Mouse (Mus musculus): ENCODE results near the gene Olfr153. TPM values are rescaled to one million over a fixed set of nuclear protein-coding genes. Genes with fewer than 3 reads are reported as not detected.

The Olfr153 gene
- polyA plus RNA-seq, 1 experiment from 2014 or later: not detected

Other genes with a start within 250 kb of the Olfr153 start
- not detected in 2 replicates for gene Olfr1118, start 224.2 kb upstream of the Olfr153 start, polyA plus RNA-seq (2015; fragmentation: Nextera tagmentation; extraction: Ambion mirVana)
- not detected in 2 replicates for gene Olfr1120, start 177.0 kb upstream of the Olfr153 start, polyA plus RNA-seq (2015; fragmentation: Nextera tagmentation; extraction: Ambion mirVana)
- gene Olfr1121, start 161.9 kb upstream of the Olfr153 start, polyA plus RNA-seq (2015; fragmentation: Nextera tagmentation; extraction: Ambion mirVana): not detected in 2 replicates
- gene Olfr1122, start 145.9 kb upstream of the Olfr153 start, polyA plus RNA-seq (2015; fragmentation: Nextera tagmentation; extraction: Ambion mirVana): not detected in 2 replicates
- gene Olfr1123, start 115.2 kb upstream of the Olfr153 start, polyA plus RNA-seq (2015; fragmentation: Nextera tagmentation; extraction: Ambion mirVana): not detected in 2 replicates
- gene Olfr1124, start 101.5 kb upstream of the Olfr153 start, polyA plus RNA-seq (2015; fragmentation: Nextera tagmentation; extraction: Ambion mirVana): 0.06 TPM in 1 of 2 replicates, not detected in the other
- not detected in 2 replicates for gene Olfr1126, start 77.8 kb upstream of the Olfr153 start, polyA plus RNA-seq (2015; fragmentation: Nextera tagmentation; extraction: Ambion mirVana)
- gene Pramel7, start 34.7 kb upstream of the Olfr153 start, polyA plus RNA-seq (2015; fragmentation: Nextera tagmentation; extraction: Ambion mirVana): not detected in 2 replicates
- gene Pramel6, start 25.2 kb upstream of the Olfr153 start, polyA plus RNA-seq (2015; fragmentation: Nextera tagmentation; extraction: Ambion mirVana): not detected in 2 replicates
- not detected in 2 replicates for gene Olfr1128, start 13.7 kb downstream of the Olfr153 start, polyA plus RNA-seq (2015; fragmentation: Nextera tagmentation; extraction: Ambion mirVana)
- gene Olfr1129, start 42.1 kb downstream of the Olfr153 start, polyA plus RNA-seq (2015; fragmentation: Nextera tagmentation; extraction: Ambion mirVana): not detected in 2 replicates
- gene Olfr1130, start 74.4 kb downstream of the Olfr153 start, polyA plus RNA-seq (2015; fragmentation: Nextera tagmentation; extraction: Ambion mirVana): not detected in 2 replicates
- gene Olfr1131, start 95.3 kb downstream of the Olfr153 start, polyA plus RNA-seq (2015; fragmentation: Nextera tagmentation; extraction: Ambion mirVana): not detected in 2 replicates
- gene Olfr1132, start 105.7 kb downstream of the Olfr153 start, polyA plus RNA-seq (2015; fragmentation: Nextera tagmentation; extraction: Ambion mirVana): not detected in 2 replicates
- not detected in 2 replicates for gene Olfr1133, start 115.6 kb downstream of the Olfr153 start, polyA plus RNA-seq (2015; fragmentation: Nextera tagmentation; extraction: Ambion mirVana)
- gene Olfr1134, start 126.7 kb downstream of the Olfr153 start, polyA plus RNA-seq (2015; fragmentation: Nextera tagmentation; extraction: Ambion mirVana): not detected in 2 replicates
- gene Olfr1135, start 141.9 kb downstream of the Olfr153 start, polyA plus RNA-seq (2015; fragmentation: Nextera tagmentation; extraction: Ambion mirVana): not detected in 2 replicates
- gene Olfr1136, start 162.2 kb downstream of the Olfr153 start, polyA plus RNA-seq (2015; fragmentation: Nextera tagmentation; extraction: Ambion mirVana): not detected in 2 replicates
- not detected in 2 replicates for gene Olfr1137, start 181.4 kb downstream of the Olfr153 start, polyA plus RNA-seq (2015; fragmentation: Nextera tagmentation; extraction: Ambion mirVana)
- not detected in 2 replicates for gene Olfr1138, start 208.2 kb downstream of the Olfr153 start, polyA plus RNA-seq (2015; fragmentation: Nextera tagmentation; extraction: Ambion mirVana)
- gene Olfr1140, start 212.0 kb downstream of the Olfr153 start, polyA plus RNA-seq (2015; fragmentation: Nextera tagmentation; extraction: Ambion mirVana): not detected in 2 replicates
- not detected in 2 replicates for gene Olfr1141, start 222.2 kb downstream of the Olfr153 start, polyA plus RNA-seq (2015; fragmentation: Nextera tagmentation; extraction: Ambion mirVana)
- gene Olfr152, start 247.7 kb downstream of the Olfr153 start, polyA plus RNA-seq (2015; fragmentation: Nextera tagmentation; extraction: Ambion mirVana): not detected in 2 replicates